Mouse (Mus musculus) brain, embryonic 14.5 days (tissue): ENCODE results near the gene Gm47985.

ENCODE experiments used
- CTCF ChIP-seq: fragments of 200-500 bp; IDR thresholded peaks from 2 replicates; pipeline ENCODE4 v1.5.1; 2012; ENCODE audit warnings: inconsistent platforms, mild to moderate bottlenecking, moderate library complexity, borderline replicate concordance; ENCODE audit not compliant: insufficient read depth, insufficient read length; ENCODE audit errors: extremely low read depth
- POLR2A ChIP-seq: fragments of 200-500 bp; IDR thresholded peaks from 2 replicates; pipeline ENCODE4 v1.6.1; 2012; ENCODE audit warnings: mild to moderate bottlenecking, inconsistent platforms, borderline replicate concordance; ENCODE audit not compliant: poor library complexity, insufficient read depth, insufficient read length, severe bottlenecking; ENCODE audit errors: extremely low read depth

DNA sequence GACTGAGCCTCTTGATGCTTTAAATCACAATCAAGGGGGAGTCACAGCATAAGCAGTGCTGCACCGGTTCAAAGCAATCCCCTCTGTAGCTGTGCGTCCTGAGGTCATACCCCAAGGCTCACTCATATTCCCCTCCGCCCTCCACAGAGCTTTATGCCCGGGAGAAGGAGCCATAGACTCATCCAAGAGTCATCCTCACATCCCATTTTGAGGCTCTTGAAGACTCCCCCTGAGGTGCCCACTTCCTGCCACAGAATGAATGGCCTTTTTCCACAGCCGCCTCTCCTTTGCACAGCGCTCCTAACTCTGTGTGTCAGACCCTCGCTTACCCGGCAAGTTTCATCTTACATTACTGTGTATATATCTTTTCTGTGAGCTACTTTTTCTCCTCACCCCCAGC, 45.2 kb downstream of the Gm47985 start:
- TF ChIP-seq POLR2A (no peak), CTCF (no peak)
